Mouse (Mus musculus) MEL (cell line): ENCODE results near the gene Tgfbi. TPM values are rescaled to one million over a fixed set of nuclear protein-coding genes. Genes with fewer than 3 reads are reported as not detected.

Source experiments
- DNase-seq: peaks from one replicate; pipeline ENCODE4 v3.0.0; 2011; ENCODE audit warnings: low read depth, low spot score
- H3K27ac ChIP-seq: 2 replicates; pipeline ENCODE4 v1.5.1; 2012; ENCODE audit warnings: low read depth, mild to moderate bottlenecking, control low read depth, low read length, moderate library complexity; ENCODE audit not compliant: control insufficient read depth
- H3K27me3 ChIP-seq, 2 experiments: fragments of 150-350 bp in 1 of 2; sonication (generic) in 1 of 2; 2 replicates each; pipeline ENCODE4 v1.6.1; 2012; ENCODE audit warnings: low read length in 2 of 2, mild to moderate bottlenecking in 2 of 2, improper control_type of control experiment in 1 of 2, moderate library complexity in 1 of 2; ENCODE audit not compliant: insufficient read depth in 2 of 2, control insufficient read depth in 1 of 2
- H3K36me3 ChIP-seq, 2 experiments: 2 replicates each; pipeline ENCODE4 v1.6.1; 2012 to 2014; ENCODE audit warnings: low read length in 2 of 2, improper control_type of control experiment in 1 of 2, inconsistent platforms in 1 of 2, mild to moderate bottlenecking in 1 of 2; ENCODE audit not compliant: insufficient read depth in 2 of 2, control insufficient read depth in 1 of 2
- H3K4me1 ChIP-seq, 2 experiments: fragments of 150-350 bp in 1 of 2; sonication (generic) in 1 of 2; 2 replicates each; pipeline ENCODE4 v1.6.1; 2012; ENCODE audit warnings: low read length in 2 of 2, improper control_type of control experiment in 1 of 2, mild to moderate bottlenecking in 1 of 2; ENCODE audit not compliant: insufficient read depth in 2 of 2, control insufficient read depth in 1 of 2
- H3K4me3 ChIP-seq, 2 experiments: fragments of 150-350 bp in 1 of 2; sonication (generic) in 1 of 2; 2 replicates each; pipeline ENCODE4 v1.5.1; 2012; ENCODE audit warnings: low read depth in 2 of 2, low read length in 2 of 2, mild to moderate bottlenecking in 2 of 2, moderate library complexity in 2 of 2, control low read depth in 1 of 2, improper control_type of control experiment in 1 of 2; ENCODE audit not compliant: control insufficient read depth in 1 of 2, insufficient read depth in 1 of 2
- H3K79me2 ChIP-seq: 2 replicates; pipeline ENCODE4 v1.6.1; 2012; ENCODE audit warnings: mild to moderate bottlenecking, low read length, moderate library complexity; ENCODE audit not compliant: control insufficient read depth, poor library complexity, insufficient read depth
- H3K9ac ChIP-seq: 2 replicates; pipeline ENCODE4 v1.6.1; 2012; ENCODE audit warnings: low read depth, mild to moderate bottlenecking, control low read depth, low read length, moderate library complexity; ENCODE audit not compliant: control insufficient read depth, poor library complexity, severe bottlenecking
- H3K9me3 ChIP-seq: fragments of 150-350 bp; sonication (generic); replicated peaks from 2 replicates; pipeline ENCODE4 v1.6.1; 2012; ENCODE audit warnings: mild to moderate bottlenecking, low read length, improper control_type of control experiment, moderate library complexity; ENCODE audit not compliant: insufficient read depth
- BHLHE40 ChIP-seq: IDR thresholded peaks from 2 replicates; pipeline ENCODE4 v1.6.1; 2012; ENCODE audit warnings: low read depth, mild to moderate bottlenecking, inconsistent platforms, low read length, improper control_type of control experiment, borderline replicate concordance
- EP300 ChIP-seq, 2 experiments: IDR thresholded peaks; 2 replicates each; pipeline ENCODE4 v1.6.1; 2011; ENCODE audit warnings: improper control_type of control experiment in 2 of 2, low read length in 2 of 2, low read depth in 1 of 2, mild to moderate bottlenecking in 1 of 2
- HCFC1 ChIP-seq: IDR thresholded peaks from 2 replicates; pipeline ENCODE4 v1.6.1; 2012; ENCODE audit warnings: low read depth, mild to moderate bottlenecking, inconsistent platforms, low read length, improper control_type of control experiment, moderate library complexity
- KAT2A ChIP-seq: conservative IDR thresholded peaks from 2 replicates; pipeline ENCODE4 v1.6.1; 2012; ENCODE audit warnings: low read depth, low read length, improper control_type of control experiment, inconsistent platforms
- MAX ChIP-seq: IDR thresholded peaks from 2 replicates; pipeline ENCODE4 v1.6.1; 2011; ENCODE audit warnings: low read length, improper control_type of control experiment
- MEF2A ChIP-seq: IDR thresholded peaks from 2 replicates; pipeline ENCODE4 v1.6.1; 2014; ENCODE audit warnings: low read depth, mild to moderate bottlenecking, inconsistent platforms, low read length, improper control_type of control experiment; ENCODE audit not compliant: poor library complexity, insufficient replicate concordance, severe bottlenecking; ENCODE audit errors: extremely low read depth
- MYB ChIP-seq: IDR thresholded peaks from 2 replicates; pipeline ENCODE4 v1.6.1; 2011; ENCODE audit warnings: mild to moderate bottlenecking, low read depth, low read length, improper control_type of control experiment
- NRF1 ChIP-seq: IDR thresholded peaks from 2 replicates; pipeline ENCODE4 v1.6.1; 2014; ENCODE audit warnings: low read depth, mild to moderate bottlenecking, inconsistent platforms, low read length, improper control_type of control experiment, moderate library complexity; ENCODE audit not compliant: poor library complexity, insufficient read depth, severe bottlenecking
- POLR2A ChIP-seq, 2 experiments: IDR thresholded peaks; 2 replicates each; pipeline ENCODE4 v1.6.1; 2011 to 2012; ENCODE audit warnings: low read length in 2 of 2, mild to moderate bottlenecking in 2 of 2, control low read depth in 1 of 2, improper control_type of control experiment in 1 of 2, low read depth in 1 of 2, moderate library complexity in 1 of 2; ENCODE audit not compliant: control insufficient read depth in 1 of 2, insufficient read depth in 1 of 2, poor library complexity in 1 of 2
- POLR2AphosphoS2 ChIP-seq: IDR thresholded peaks from 2 replicates; pipeline ENCODE4 v1.6.1; 2011; ENCODE audit warnings: low read length, improper control_type of control experiment
- POLR2AphosphoS5 ChIP-seq: IDR thresholded peaks from 2 replicates; pipeline ENCODE4 v1.6.1; 2012; ENCODE audit warnings: low read depth, borderline replicate concordance, mild to moderate bottlenecking, inconsistent platforms, low read length, moderate library complexity, mixed read lengths
- RCOR1 ChIP-seq: IDR thresholded peaks from 2 replicates; pipeline ENCODE4 v1.6.1; 2012; ENCODE audit warnings: low read depth, mild to moderate bottlenecking, inconsistent platforms, low read length, improper control_type of control experiment
- TAL1 ChIP-seq: IDR thresholded peaks from 2 replicates; pipeline ENCODE4 v1.6.1; 2012; ENCODE audit warnings: mild to moderate bottlenecking, inconsistent platforms, low read length, moderate library complexity, mixed read lengths
- USF1 ChIP-seq: IDR thresholded peaks from 2 replicates; pipeline ENCODE4 v1.6.1; 2014; ENCODE audit warnings: low read depth, mild to moderate bottlenecking, inconsistent platforms, low read length, improper control_type of control experiment, moderate library complexity
- USF2 ChIP-seq, 2 experiments: IDR thresholded peaks; 2 replicates each; pipeline ENCODE4 v1.6.1; 2011 to 2012; ENCODE audit warnings: improper control_type of control experiment in 2 of 2, low read length in 2 of 2, borderline replicate concordance in 1 of 2, inconsistent platforms in 1 of 2, low read depth in 1 of 2, mild to moderate bottlenecking in 1 of 2; ENCODE audit not compliant: insufficient read depth in 1 of 2
- ZC3H11A ChIP-seq: IDR thresholded peaks from 2 replicates; pipeline ENCODE4 v1.6.1; 2012; ENCODE audit warnings: low read depth, mild to moderate bottlenecking, inconsistent platforms, low read length, improper control_type of control experiment
- ZMIZ1 ChIP-seq: IDR thresholded peaks from 2 replicates; pipeline ENCODE4 v1.6.1; 2012; ENCODE audit warnings: low read depth, mild to moderate bottlenecking, inconsistent platforms, low read length, improper control_type of control experiment, moderate library complexity
- polyA plus RNA-seq, 2 experiments: library from polyadenylated mRNA; stranded (reverse) in 1 of 2; unstranded in 1 of 2; fragments of >175 nt in 1 of 2; fragments of >200 nt in 1 of 2; gene quantifications; 2 replicates each; pipeline versions ENCODE4 v1.2.1 to v1.2.4; 2012; ENCODE audit warnings: low replicate concordance in 2 of 2, low read depth in 1 of 2; ENCODE audit not compliant: insufficient read length in 2 of 2, insufficient read depth in 1 of 2, missing spikeins in 1 of 2
- total RNA-seq: library from RNA; depleted of rRNA; stranded (reverse); fragments of 300-350 nt; gene quantifications from 2 replicates; pipeline ENCODE4 v1.2.3, GENCODE M21; 2012

The Tgfbi gene
- total and polyA plus RNA-seq, 3 experiments: not detected

- Histone ChIP-seq H3K27me3 (no peaks in the 10 kb centered on the region), H3K4me3 (no peak overlapping the region), H3K36me3 (no peaks in the 10 kb centered on the region), H3K27ac (no peak overlapping the region), H3K9ac (no peak overlapping the region), H3K79me2 (no peaks in the 10 kb centered on the region), H3K4me1 (no peaks in the 10 kb centered on the region), H3K9me3 (no peaks in the 10 kb centered on the region)
- TF ChIP-seq ZC3H11A: no peak
- no peak for TF ChIP-seq MEF2A
- TF ChIP-seq NRF1: no peak
- no peak for TF ChIP-seq BHLHE40
- TF ChIP-seq USF2 (IDR thresholded peaks at IDR 0.05; ENCODE audit: borderline replicate concordance in 1 of 2, insufficient read depth in 1 of 2, low read depth in 1 of 2, low read length in 2 of 2): no peak
- no peak for TF ChIP-seq EP300 (IDR thresholded peaks at IDR 0.05; ENCODE audit: low read depth in 1 of 2, low read length in 2 of 2)
- TF ChIP-seq USF1: no peak
- no peak for TF ChIP-seq RCOR1
- no peak for TF ChIP-seq KAT2A
- no peak for DNase-seq
Observed at GRCm38 (mm10) chr13:56566336-56566735, 43.0 kb upstream of the Tgfbi start.

- no peak overlapping the region for H3K27ac ChIP-seq
- no peaks in the 10 kb centered on the region for H3K79me2 ChIP-seq
- no peak overlapping the region for H3K9ac ChIP-seq
- H3K27me3 ChIP-seq: no peaks in the 10 kb centered on the region
- no peaks in the 10 kb centered on the region for H3K9me3 ChIP-seq
- no peaks in the 10 kb centered on the region for H3K36me3 ChIP-seq
- TF ChIP-seq ZC3H11A: no peak
- TF ChIP-seq MYB: no peak
- TF ChIP-seq NRF1: no peak
- no peak for TF ChIP-seq TAL1
- TF ChIP-seq MEF2A: no peak
- no peak for TF ChIP-seq POLR2AphosphoS5
- TF ChIP-seq ZMIZ1: no peak
- no peak for TF ChIP-seq EP300 (IDR thresholded peaks at IDR 0.05; ENCODE audit: low read depth in 1 of 2, low read length in 2 of 2)
- TF ChIP-seq HCFC1: no peak
- no peak for TF ChIP-seq POLR2AphosphoS2
- TF ChIP-seq MAX: no peak
- TF ChIP-seq POLR2A (IDR thresholded peaks at IDR 0.05; ENCODE audit: control insufficient read depth in 1 of 2, insufficient read depth in 1 of 2, low read depth in 1 of 2, low read length in 2 of 2, poor library complexity in 1 of 2): no peak
- TF ChIP-seq USF2 (IDR thresholded peaks at IDR 0.05; ENCODE audit: borderline replicate concordance in 1 of 2, insufficient read depth in 1 of 2, low read depth in 1 of 2, low read length in 2 of 2): no peak
- TF ChIP-seq, all 39 proteins: peak for 0
- Histone ChIP-seq H3K4me1 (no peaks in the 10 kb centered on the region), H3K4me3 (no peak overlapping the region)
- no peak for DNase-seq
Observed at GRCm38 (mm10) chr13:56571645-56572044, 37.7 kb upstream of the Tgfbi start.
